Mouse (Mus musculus): Measurements from ENCODE around the gene Trmt11.
A peak's percentile ranks its signal among the peaks of the same experiment; 100 is the strongest.
"Not testable (repeated sequence)": the region's sequence is repeated elsewhere in the genome, so short reads cannot be mapped to it uniquely, and the experiment has no call there.

Gene Trmt11

GRCm38 (mm10) chr10:30600542-30600966 is at the start of gene Trmt11:
Gene Trmt11, minus strand, starts transcription at chr10:30600749.
- peak; percentile 99 for DNase-seq

GRCm38 (mm10) chr10:30647681-30648080 is 47.1 kb upstream of the Trmt11 start:
- DNase-seq = no peak

GRCm38 (mm10) chr10:30638216-30638615 is 37.7 kb upstream of the Trmt11 start:
- no peak for DNase-seq

- DNase-seq = not testable (repeated sequence)
Observed at GRCm38 (mm10) chr10:30636474-30637154, 36.1 kb upstream of the Trmt11 start.

GRCm38 (mm10) chr10:30632718-30633117 is 32.2 kb upstream of the Trmt11 start:
- DNase-seq = no peak

- no peak for DNase-seq
Observed at GRCm38 (mm10) chr10:30629977-30630376, 29.4 kb upstream of the Trmt11 start.

- DNase-seq = no peak
Observed at GRCm38 (mm10) chr10:30629513-30629912, 29.0 kb upstream of the Trmt11 start, which contains the start of gene Hint3. Gene Hint3, minus strand, starts transcription at chr10:30629632.

- not testable (repeated sequence) for DNase-seq
Observed at GRCm38 (mm10) chr10:30628444-30628843, 27.9 kb upstream of the Trmt11 start.

- DNase-seq = no peak
Observed at GRCm38 (mm10) chr10:30627548-30627947, 27.0 kb upstream of the Trmt11 start.

GRCm38 (mm10) chr10:30624161-30625019 is 23.8 kb upstream of the Trmt11 start:
- DNase-seq = no peak

- no peak for DNase-seq
Observed at GRCm38 (mm10) chr10:30622928-30623327, 22.4 kb upstream of the Trmt11 start.

GRCm38 (mm10) chr10:30618918-30619210 is 18.3 kb upstream of the Trmt11 start:
- DNase-seq = no peak

GRCm38 (mm10) chr10:30618091-30618917 is 17.8 kb upstream of the Trmt11 start:
- DNase-seq = peak; percentile 100

GRCm38 (mm10) chr10:30613039-30613438 is 12.5 kb upstream of the Trmt11 start:
- no peak for DNase-seq

GRCm38 (mm10) chr10:30609614-30610013 is 9.1 kb upstream of the Trmt11 start:
- no peak for DNase-seq

- no peak for DNase-seq
Observed at GRCm38 (mm10) chr10:30608109-30608508, 7.6 kb upstream of the Trmt11 start.

- DNase-seq = no peak
Observed at GRCm38 (mm10) chr10:30600094-30600534, 435 bp downstream of the Trmt11 start.

- no peak for DNase-seq
Observed at GRCm38 (mm10) chr10:30587037-30587436, 13.5 kb downstream of the Trmt11 start.

GRCm38 (mm10) chr10:30585691-30586090 is 14.9 kb downstream of the Trmt11 start:
- no peak for DNase-seq

GRCm38 (mm10) chr10:30577670-30578280 is 22.8 kb downstream of the Trmt11 start:
- no peak for DNase-seq

- DNase-seq = no peak
Observed at GRCm38 (mm10) chr10:30566364-30566763, 34.2 kb downstream of the Trmt11 start.

GRCm38 (mm10) chr10:30564651-30565050 is 35.9 kb downstream of the Trmt11 start:
- no peak for DNase-seq

Data from heart, adult 11 months (tissue).